ENCODE assay signal across 9 mouse cellular contexts in genomic region chr8:84713381-84713780, GRCm38 (mm10). TPM values are rescaled to one million over a fixed set of nuclear protein-coding genes. Genes with fewer than 3 reads are reported as not detected.
DNase-seq lines count a peak whose midpoint lies in the region; ATAC-seq and TF ChIP-seq lines count a peak whose summit lies in the region.
"Had no signal": no experiment of that assay in that cellular context is flagged by ENCODE, and none has a peak within 500 bp of the region (broad histone marks: within the 10 kb centered on the region; RNA-seq: fewer than 3 reads in every experiment).

No protein-coding gene starts in this region.

- H3K4me1 ChIP-seq in kidney, postnatal 0 days (replicated peaks; ENCODE audit: insufficient read depth, low read length): peaks cover 52% of the 10 kb centered on the region
- peaks cover 18% of the 10 kb centered on the region for H3K4me1 ChIP-seq in embryonic fibroblast, embryonic 13.5 days (ENCODE audit: control insufficient read depth, insufficient read depth, low read length)
- peaks cover 23% of the 10 kb centered on the region for H3K4me1 ChIP-seq in intestine, embryonic 16.5 days (ENCODE audit: control insufficient read depth, insufficient read depth, low read length)
- H3K4me1 ChIP-seq in neural tube, embryonic 13.5 days (replicated peaks): peaks cover 78% of the 10 kb centered on the region

- H3K27ac ChIP-seq in kidney, postnatal 0 days: peak overlapping the region; percentile 82
- peak overlapping the region; percentile 97 for H3K27ac ChIP-seq in embryonic fibroblast, embryonic 13.5 days (ENCODE audit: insufficient read depth, low read length)
- peak overlapping the region; percentile 82 for H3K27ac ChIP-seq in intestine, embryonic 16.5 days (ENCODE audit: low read length)
- peak overlapping the region; percentile 95 for H3K27ac ChIP-seq in neural tube, embryonic 13.5 days (replicated peaks)

- no peak overlapping the region for H3K4me3 ChIP-seq in kidney, postnatal 0 days (replicated peaks; ENCODE audit: low read depth, low read length)
- no peak overlapping the region for H3K4me3 ChIP-seq in embryonic fibroblast, embryonic 13.5 days (ENCODE audit: insufficient read depth, low read length)
- no peak overlapping the region for H3K4me3 ChIP-seq in intestine, embryonic 16.5 days (ENCODE audit: low read length)
- no peak overlapping the region for H3K4me3 ChIP-seq in neural tube, embryonic 13.5 days

- no peak overlapping the region for H3K4me2 ChIP-seq in kidney, postnatal 0 days (ENCODE audit: low read length)
- H3K4me2 ChIP-seq in intestine, embryonic 16.5 days (ENCODE audit: low read depth, low read length): no peak overlapping the region
- no peak overlapping the region for H3K4me2 ChIP-seq in neural tube, embryonic 13.5 days

- DNase-seq in kidney, postnatal 0 days (ENCODE audit: low spot score): no peak
- DNase-seq in kidney, postnatal 36 days: no peak
- no peak for DNase-seq in thymus, adult 18-20 months
- no peak for DNase-seq in ovary, postnatal 10 days (ENCODE audit: low spot score)
- DNase-seq: kidney, adult 18-20 months had no signal

- H3K36me3 ChIP-seq in kidney, postnatal 0 days (ENCODE audit: insufficient read depth, low read length): no peaks in the 10 kb centered on the region
- no peaks in the 10 kb centered on the region; the same call in 1 of the 2 replicates for H3K36me3 ChIP-seq in intestine, embryonic 16.5 days (ENCODE audit: control insufficient read depth, insufficient read depth, low read length)
- no peaks in the 10 kb centered on the region for H3K36me3 ChIP-seq in neural tube, embryonic 13.5 days

- ATAC-seq in kidney, postnatal 0 days (replicated peaks; ENCODE audit: low FRiP score, low read depth): 0 out of 2 replicates have a peak, but pooled peaks have one; percentile 1
- no peak for ATAC-seq in intestine, embryonic 16.5 days
- ATAC-seq in neural tube, embryonic 13.5 days (ENCODE audit: low read depth): no peak
- no peak for ATAC-seq in erythroid progenitor cell, adult 5-6 weeks (replicated peaks; ENCODE audit: low FRiP score, poor library complexity, severe bottlenecking)

- H3K9ac ChIP-seq in kidney, postnatal 0 days (ENCODE audit: low read depth, low read length): no peak overlapping the region
- H3K9ac ChIP-seq in intestine, embryonic 16.5 days (ENCODE audit: low read depth, low read length): 0 out of 2 replicates have a peak overlapping the region, but pooled peaks have one; percentile 30
- H3K9ac ChIP-seq in neural tube, embryonic 13.5 days: peak overlapping the region; percentile 53

- H3K27me3 ChIP-seq in kidney, postnatal 0 days (ENCODE audit: insufficient read depth, low read length): no peaks in the 10 kb centered on the region
- H3K27me3 ChIP-seq in intestine, embryonic 16.5 days (replicated peaks; ENCODE audit: control insufficient read depth, insufficient read depth, low read length): peaks cover 30% of the 10 kb centered on the region
- peaks cover 56% of the 10 kb centered on the region for H3K27me3 ChIP-seq in neural tube, embryonic 13.5 days

- no peak for TF ChIP-seq POLR2A in embryonic fibroblast, embryonic 13.5 days (IDR thresholded peaks at IDR 0.05; ENCODE audit: low read depth, low read length)

- WGBS in kidney, postnatal 0 days: 43% methylated on average over 4 of the region's 4 CpGs
- 52% methylated on average over 4 of the region's 4 CpGs for WGBS in intestine, embryonic 16.5 days
- 43% methylated on average over 4 of the region's 4 CpGs for WGBS in neural tube, embryonic 13.5 days

- TF ChIP-seq CTCF in kidney, postnatal 0 days (IDR thresholded peaks at IDR 0.05; ENCODE audit: low read depth): no peak
- no peak for TF ChIP-seq CTCF in embryonic fibroblast, embryonic 13.5 days (IDR thresholded peaks at IDR 0.05; ENCODE audit: borderline replicate concordance, insufficient read depth, low read length)

- no peaks in the 10 kb centered on the region for H3K9me3 ChIP-seq in kidney, postnatal 0 days (replicated peaks; ENCODE audit: low read length)
- H3K9me3 ChIP-seq in intestine, embryonic 16.5 days (ENCODE audit: control insufficient read depth, low read length): no peaks in the 10 kb centered on the region
- no peaks in the 10 kb centered on the region for H3K9me3 ChIP-seq in neural tube, embryonic 13.5 days

RNA-seq across cellular contexts. Expression of gene G430095P16Rik, which starts 9.4 kb away (rescaled TPM):
- polyA plus RNA-seq in kidney, postnatal 0 days (2015; fragmentation: Nextera tagmentation; extraction: Ambion mirVana): 1.9 and 2.5 TPM in 2 replicates
- polyA plus RNA-seq in embryonic fibroblast, embryonic 13.5 days (2011; ENCODE audit: insufficient read length, low read depth, missing spikeins): 0.74 TPM in 1 of 2 replicates, not detected in the other
- 2.0 and 2.6 TPM in 2 replicates for polyA plus RNA-seq in intestine, embryonic 16.5 days (2015; fragmentation: Nextera tagmentation; extraction: Ambion mirVana)
- polyA plus RNA-seq in neural tube, embryonic 13.5 days (2015; fragmentation: Nextera tagmentation; extraction: Ambion mirVana): 1.4 and 2.2 TPM in 2 replicates
- 12.2 and 21.6 TPM in 2 replicates for total RNA-seq in erythroid progenitor cell, adult 5-6 weeks (2015; ENCODE audit: low replicate concordance)
- 1.1 and 13.2 TPM in 2 replicates for total RNA-seq in erythroid progenitor cell, adult 5-6 weeks (2017; ENCODE audit: low replicate concordance)

RNA-seq across cellular contexts. Expression of gene Lyl1, which starts 12.1 kb away (rescaled TPM):
- 6.1 and 6.4 TPM in 2 replicates for polyA plus RNA-seq in kidney, postnatal 0 days (2015; fragmentation: Nextera tagmentation; extraction: Ambion mirVana)
- not detected in 2 replicates for polyA plus RNA-seq in embryonic fibroblast, embryonic 13.5 days (2011; ENCODE audit: insufficient read length, low read depth, missing spikeins)
- polyA plus RNA-seq in intestine, embryonic 16.5 days (2015; fragmentation: Nextera tagmentation; extraction: Ambion mirVana): 4.9 and 5.0 TPM in 2 replicates
- polyA plus RNA-seq in neural tube, embryonic 13.5 days (2015; fragmentation: Nextera tagmentation; extraction: Ambion mirVana): 2.8 and 3.6 TPM in 2 replicates
- total RNA-seq in erythroid progenitor cell, adult 5-6 weeks (2015; ENCODE audit: low replicate concordance): 98.7 and 109 TPM in 2 replicates
- total RNA-seq in erythroid progenitor cell, adult 5-6 weeks (2017; ENCODE audit: low replicate concordance): 54.7 and 70.5 TPM in 2 replicates

RNA-seq across cellular contexts. Expression of gene Nacc1, which starts 25.7 kb away (rescaled TPM):
- polyA plus RNA-seq in kidney, postnatal 0 days (2015; fragmentation: Nextera tagmentation; extraction: Ambion mirVana): 15.9 and 16.1 TPM in 2 replicates
- 47.2 and 54.9 TPM in 2 replicates for polyA plus RNA-seq in embryonic fibroblast, embryonic 13.5 days (2011; ENCODE audit: insufficient read length, low read depth, missing spikeins)
- polyA plus RNA-seq in intestine, embryonic 16.5 days (2015; fragmentation: Nextera tagmentation; extraction: Ambion mirVana): 11.0 and 14.8 TPM in 2 replicates
- polyA plus RNA-seq in neural tube, embryonic 13.5 days (2015; fragmentation: Nextera tagmentation; extraction: Ambion mirVana): 14.1 and 15.1 TPM in 2 replicates
- 24.3 and 25.6 TPM in 2 replicates for total RNA-seq in erythroid progenitor cell, adult 5-6 weeks (2015; ENCODE audit: low replicate concordance)
- total RNA-seq in erythroid progenitor cell, adult 5-6 weeks (2017; ENCODE audit: low replicate concordance): 11.8 and 16.9 TPM in 2 replicates

RNA-seq across cellular contexts. Expression of gene Trmt1, which starts 27.3 kb away (rescaled TPM):
- polyA plus RNA-seq in kidney, postnatal 0 days (2015; fragmentation: Nextera tagmentation; extraction: Ambion mirVana): 55.3 and 56.1 TPM in 2 replicates
- 80.2 and 86.7 TPM in 2 replicates for polyA plus RNA-seq in embryonic fibroblast, embryonic 13.5 days (2011; ENCODE audit: insufficient read length, low read depth, missing spikeins)
- polyA plus RNA-seq in intestine, embryonic 16.5 days (2015; fragmentation: Nextera tagmentation; extraction: Ambion mirVana): 60.0 and 67.1 TPM in 2 replicates
- polyA plus RNA-seq in neural tube, embryonic 13.5 days (2015; fragmentation: Nextera tagmentation; extraction: Ambion mirVana): 53.6 and 55.5 TPM in 2 replicates
- total RNA-seq in erythroid progenitor cell, adult 5-6 weeks (2015; ENCODE audit: low replicate concordance): 7.9 and 13.4 TPM in 2 replicates
- 18.4 and 23.1 TPM in 2 replicates for total RNA-seq in erythroid progenitor cell, adult 5-6 weeks (2017; ENCODE audit: low replicate concordance)

RNA-seq across cellular contexts. Expression of gene Ier2, which starts 50.7 kb away (rescaled TPM):
- polyA plus RNA-seq in kidney, postnatal 0 days (2015; fragmentation: Nextera tagmentation; extraction: Ambion mirVana): 77.4 and 83.8 TPM in 2 replicates
- polyA plus RNA-seq in embryonic fibroblast, embryonic 13.5 days (2011; ENCODE audit: insufficient read length, low read depth, missing spikeins): 38.2 and 38.6 TPM in 2 replicates
- polyA plus RNA-seq in intestine, embryonic 16.5 days (2015; fragmentation: Nextera tagmentation; extraction: Ambion mirVana): 77.7 and 78.7 TPM in 2 replicates
- polyA plus RNA-seq in neural tube, embryonic 13.5 days (2015; fragmentation: Nextera tagmentation; extraction: Ambion mirVana): 32.5 and 37.7 TPM in 2 replicates
- total RNA-seq in erythroid progenitor cell, adult 5-6 weeks (2015; ENCODE audit: low replicate concordance): 10.9 and 16.2 TPM in 2 replicates
- 7.6 and 8.1 TPM in 2 replicates for total RNA-seq in erythroid progenitor cell, adult 5-6 weeks (2017; ENCODE audit: low replicate concordance)
